Mouse (Mus musculus) cortical plate, adult 2 months (tissue): ENCODE results near the gene Nin.

ENCODE experiments used
- CTCF ChIP-seq: fragments of 200-500 bp; IDR thresholded peaks from 2 replicates; pipeline ENCODE4 v1.5.1; 2011; ENCODE audit warnings: mild to moderate bottlenecking, control low read depth, low read length; ENCODE audit not compliant: insufficient read depth; ENCODE audit errors: extremely low read depth
- POLR2A ChIP-seq: fragments of 200-500 bp; IDR thresholded peaks from 2 replicates; pipeline ENCODE4 v1.6.1; 2011; ENCODE audit warnings: mild to moderate bottlenecking, low read length, control low read depth; ENCODE audit not compliant: insufficient read depth; ENCODE audit errors: extremely low read depth

DNA sequence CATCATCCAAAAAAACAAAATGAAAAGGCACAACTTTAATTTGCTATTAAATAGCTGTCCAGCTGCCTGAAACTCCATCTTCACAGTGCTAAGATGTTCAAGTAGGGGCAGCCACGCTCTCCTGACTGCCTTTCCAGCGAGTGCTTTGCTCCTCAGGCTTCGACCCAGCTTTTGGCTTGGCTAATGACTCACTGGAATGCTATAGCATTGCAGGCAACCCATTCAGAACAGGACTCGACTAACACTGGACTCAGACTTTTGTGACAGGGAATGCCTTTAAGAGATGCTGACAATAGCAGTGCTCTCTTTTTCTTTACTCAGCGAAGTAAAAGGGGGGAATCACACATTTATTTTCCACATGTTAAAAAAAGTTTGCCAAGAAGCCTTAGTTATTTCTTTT, 101.8 kb downstream of the Nin start:
- TF ChIP-seq CTCF (no peak), POLR2A (no peak)
